Mouse (Mus musculus) myocyte (in vitro differentiated cells): ENCODE results near the gene Borcs6. TPM values are rescaled to one million over a fixed set of nuclear protein-coding genes. Genes with fewer than 3 reads are reported as not detected.

ENCODE experiments used
- H3K27me3 ChIP-seq: one replicate; pipeline ENCODE4 v1.6.1; 2011; ENCODE audit not compliant: control insufficient read depth, insufficient read depth, insufficient read length
- H3K36me3 ChIP-seq: one replicate; pipeline ENCODE4 v1.6.1; 2011; ENCODE audit not compliant: control insufficient read depth, insufficient read depth
- H3K4me2 ChIP-seq: one replicate; pipeline ENCODE4 v1.6.1; 2011; ENCODE audit warnings: low read depth, control low read depth
- H3K4me3 ChIP-seq: one replicate; pipeline ENCODE4 v1.5.1; 2011; ENCODE audit warnings: mild to moderate bottlenecking, control low read depth, moderate library complexity
- H3K79me2 ChIP-seq: one replicate; pipeline ENCODE4 v1.6.1; 2011; ENCODE audit not compliant: control insufficient read depth, insufficient read depth
- H3ac ChIP-seq: one replicate; pipeline ENCODE4 v1.6.1; 2011; ENCODE audit not compliant: control insufficient read depth, insufficient read length
- CEBPB ChIP-seq: IDR thresholded peaks from 2 replicates; pipeline ENCODE4 v1.6.1; 2011; ENCODE audit warnings: mild to moderate bottlenecking, moderate library complexity; ENCODE audit not compliant: poor library complexity, insufficient read depth, severe bottlenecking
- E2F4 ChIP-seq: IDR thresholded peaks from one replicate; pipeline ENCODE4 v1.6.1; 2011; ENCODE audit warnings: mild to moderate bottlenecking, control low read depth, moderate library complexity; ENCODE audit not compliant: insufficient read depth
- MAX ChIP-seq: IDR thresholded peaks from one replicate; pipeline ENCODE4 v1.6.1; 2011; ENCODE audit warnings: low read depth, mild to moderate bottlenecking, control low read depth
- MYOD1 ChIP-seq, 3 experiments: IDR thresholded peaks; one replicate each; pipeline ENCODE4 v1.6.1; 2011; ENCODE audit warnings: control low read depth in 2 of 3, low read depth in 2 of 3, mild to moderate bottlenecking in 2 of 3, moderate library complexity in 1 of 3; ENCODE audit not compliant: insufficient read length in 2 of 3, control insufficient read depth in 1 of 3
- MYOG ChIP-seq, 3 experiments: IDR thresholded peaks; one replicate each; pipeline ENCODE4 v1.6.1; 2011; ENCODE audit warnings: control low read depth in 2 of 3, low read depth in 2 of 3, mild to moderate bottlenecking in 2 of 3; ENCODE audit not compliant: insufficient read length in 2 of 3, control insufficient read depth in 1 of 3, insufficient read depth in 1 of 3
- POLR2A ChIP-seq: IDR thresholded peaks from one replicate; pipeline ENCODE4 v1.6.1; 2011; ENCODE audit warnings: low read depth, mild to moderate bottlenecking, control low read depth, moderate library complexity; ENCODE audit not compliant: insufficient read length
- POLR2AphosphoS2 ChIP-seq: IDR thresholded peaks from one replicate; pipeline ENCODE4 v1.6.1; 2011; ENCODE audit warnings: low read depth, control low read depth; ENCODE audit not compliant: insufficient read length
- REST ChIP-seq: IDR thresholded peaks from one replicate; pipeline ENCODE4 v1.6.1; 2011; ENCODE audit warnings: mild to moderate bottlenecking, control low read depth, moderate library complexity; ENCODE audit not compliant: insufficient read depth, insufficient read length
- SRF ChIP-seq: IDR thresholded peaks from one replicate; pipeline ENCODE4 v1.6.1; 2011; ENCODE audit warnings: low read depth; ENCODE audit not compliant: control insufficient read depth, insufficient read length
- TCF12 ChIP-seq: IDR thresholded peaks from one replicate; pipeline ENCODE4 v1.6.1; 2011; ENCODE audit warnings: mild to moderate bottlenecking, control low read depth; ENCODE audit not compliant: poor library complexity, insufficient read depth, severe bottlenecking
- TCF3 ChIP-seq: IDR thresholded peaks from one replicate; pipeline ENCODE4 v1.6.1; 2011; ENCODE audit warnings: low read depth, control low read depth; ENCODE audit not compliant: insufficient read length
- USF1 ChIP-seq: IDR thresholded peaks from one replicate; pipeline ENCODE4 v1.6.1; 2011; ENCODE audit warnings: low read depth, mild to moderate bottlenecking, control low read depth, moderate library complexity
- polyA plus RNA-seq: library from polyadenylated mRNA; unstranded; fragments of >200 nt; fragmentation: generic; extraction: Trizol; gene quantifications from one replicate; pipeline ENCODE4 v1.2.1, GENCODE M21; 2012; ENCODE audit warnings: missing spikeins

Gene Borcs6
- polyA plus RNA-seq, 1 experiment: 27.2 TPM

DNA sequence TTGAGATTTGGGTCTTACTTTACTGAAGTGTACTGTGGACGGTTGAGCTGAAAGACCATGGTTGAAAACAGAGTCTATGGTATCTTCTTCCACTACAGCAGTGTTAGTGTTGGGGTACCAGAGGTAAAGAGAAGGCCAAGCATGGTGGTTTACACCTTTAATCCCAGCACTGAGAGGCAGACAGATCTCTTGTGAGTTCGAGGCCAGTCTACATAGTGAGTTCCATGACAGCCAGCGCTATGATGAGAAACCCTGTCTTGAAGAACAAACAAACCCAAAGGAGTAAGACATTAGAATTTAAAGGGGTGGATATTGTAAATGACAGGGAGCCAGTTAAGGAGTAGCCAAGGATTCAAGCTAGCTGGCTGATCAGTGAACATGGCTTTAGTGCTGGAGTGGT, 42.8 kb upstream of the Borcs6 start:
- Histone ChIP-seq H3K4me2 (peak overlapping the region; percentile 77), H3K27me3 (no peaks in the 10 kb centered on the region), H3K36me3 (peaks cover 3% of the 10 kb centered on the region), H3K79me2 (peaks cover 19% of the 10 kb centered on the region), H3ac (no peak overlapping the region), H3K4me3 (peak overlapping the region; percentile 51)
- TF ChIP-seq REST (no peak), TCF12 (no peak), E2F4 (no peak), USF1 (no peak)

DNA sequence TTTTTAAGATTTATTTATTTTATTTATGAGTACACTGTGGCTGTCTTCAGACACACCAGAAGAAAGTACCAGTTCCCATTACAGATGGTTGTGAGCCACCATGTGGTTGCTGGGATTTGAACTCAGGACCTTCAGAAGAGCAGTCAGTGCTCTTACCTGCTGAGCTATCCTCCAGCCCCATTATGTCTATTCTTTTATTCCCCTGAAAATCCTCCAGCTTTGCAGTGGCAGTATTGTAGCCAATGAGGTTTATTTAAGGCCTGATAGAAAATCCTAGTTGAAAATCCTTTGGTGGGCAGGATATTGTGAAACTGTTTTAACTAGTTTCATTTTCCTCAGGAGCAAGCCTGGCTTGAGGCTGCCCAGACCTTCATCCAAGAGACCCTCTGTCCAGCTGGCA, 38.8 kb upstream of the Borcs6 start:
- TF ChIP-seq MAX (no peak), MYOD1 (IDR thresholded peaks at IDR 0.05; ENCODE audit: control insufficient read depth in 1 of 3, insufficient read length in 2 of 3, low read depth in 2 of 3) (no peak), POLR2AphosphoS2 (no peak), REST (no peak), CEBPB (no peak), SRF (no peak), TCF12 (no peak), MYOG (IDR thresholded peaks at IDR 0.05; ENCODE audit: control insufficient read depth in 1 of 3, insufficient read depth in 1 of 3, insufficient read length in 2 of 3, low read depth in 2 of 3) (no peak), POLR2A (no peak), USF1 (no peak), TCF3 (no peak), E2F4 (no peak)
- no peak overlapping the region for H3K4me2 ChIP-seq
- no peaks in the 10 kb centered on the region for H3K27me3 ChIP-seq
- peaks cover 19% of the 10 kb centered on the region for H3K79me2 ChIP-seq
- peaks cover 38% of the 10 kb centered on the region for H3K36me3 ChIP-seq
- no peak overlapping the region for H3K4me3 ChIP-seq
- no peak overlapping the region for H3ac ChIP-seq

DNA sequence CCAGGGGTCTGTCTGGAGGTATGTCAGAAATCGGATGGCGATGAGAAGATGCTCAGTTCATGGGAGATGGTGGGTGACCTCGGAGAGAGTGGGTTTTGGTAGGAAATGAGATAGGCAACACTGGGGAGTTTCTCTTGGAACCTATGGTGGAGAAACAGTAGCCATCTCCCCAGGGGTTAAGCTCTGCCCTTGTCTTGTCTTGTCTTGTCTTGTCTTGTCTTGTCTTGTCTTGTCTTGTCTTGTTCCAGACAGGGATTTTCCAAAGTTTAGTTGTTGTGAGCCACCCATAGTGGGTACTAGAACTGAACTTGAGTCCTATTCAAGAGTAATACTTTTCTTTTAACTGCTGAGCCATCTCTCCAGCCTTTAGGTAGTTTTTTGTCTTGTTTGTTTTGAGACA, 33.0 kb upstream of the Borcs6 start:
- H3K4me3 ChIP-seq: no peak overlapping the region
- TF ChIP-seq POLR2A (no peak), TCF3 (no peak), REST (no peak), MYOG (IDR thresholded peaks at IDR 0.05; ENCODE audit: control insufficient read depth in 1 of 3, insufficient read depth in 1 of 3, insufficient read length in 2 of 3, low read depth in 2 of 3) (no peak), MAX (no peak), USF1 (no peak), SRF (no peak), TCF12 (no peak), E2F4 (no peak), CEBPB (no peak)
- H3K4me2 ChIP-seq: no peak overlapping the region
- H3ac ChIP-seq: no peak overlapping the region
- no peaks in the 10 kb centered on the region for H3K27me3 ChIP-seq
- no peaks in the 10 kb centered on the region for H3K79me2 ChIP-seq
- peaks cover 68% of the 10 kb centered on the region for H3K36me3 ChIP-seq

GRCm38 (mm10) chr11:69028805-69029204, 30.7 kb upstream of the Borcs6 start:
- no peak for TF ChIP-seq CEBPB
- no peak for TF ChIP-seq POLR2A
- TF ChIP-seq MYOG (IDR thresholded peaks at IDR 0.05; ENCODE audit: control insufficient read depth in 1 of 3, insufficient read depth in 1 of 3, insufficient read length in 2 of 3, low read depth in 2 of 3): no peak
- no peak for TF ChIP-seq POLR2AphosphoS2
- TF ChIP-seq USF1: no peak
- TF ChIP-seq TCF12: no peak
- TF ChIP-seq TCF3: no peak
- no peak for TF ChIP-seq MYOD1 (IDR thresholded peaks at IDR 0.05; ENCODE audit: control insufficient read depth in 1 of 3, insufficient read length in 2 of 3, low read depth in 2 of 3)
- TF ChIP-seq REST: no peak
- Histone ChIP-seq H3K36me3 (peaks cover 52% of the 10 kb centered on the region), H3K4me3 (no peak overlapping the region), H3K4me2 (no peak overlapping the region), H3K27me3 (no peaks in the 10 kb centered on the region), H3K79me2 (no peaks in the 10 kb centered on the region), H3ac (no peak overlapping the region)

GRCm38 (mm10) chr11:69033552-69033951, 26.0 kb upstream of the Borcs6 start:
- TF ChIP-seq REST (no peak), CEBPB (no peak), TCF12 (no peak), MYOG (IDR thresholded peaks at IDR 0.05; ENCODE audit: control insufficient read depth in 1 of 3, insufficient read depth in 1 of 3, insufficient read length in 2 of 3, low read depth in 2 of 3) (no peak), E2F4 (no peak), MAX (no peak), MYOD1 (IDR thresholded peaks at IDR 0.05; ENCODE audit: control insufficient read depth in 1 of 3, insufficient read length in 2 of 3, low read depth in 2 of 3) (no peak), POLR2AphosphoS2 (no peak), POLR2A (no peak), TCF3 (no peak), USF1 (no peak), SRF (no peak)

More at GRCm38 (mm10) chr11:69033552-69033951, 26.0 kb upstream of the Borcs6 start:
- no peak overlapping the region for H3K4me2 ChIP-seq
- no peaks in the 10 kb centered on the region for H3K79me2 ChIP-seq
- H3K36me3 ChIP-seq: peaks cover 21% of the 10 kb centered on the region
- H3ac ChIP-seq: no peak overlapping the region
- no peaks in the 10 kb centered on the region for H3K27me3 ChIP-seq
- no peak overlapping the region for H3K4me3 ChIP-seq
